Mouse (Mus musculus): ENCODE results near the gene Selplg.

GRCm38 (mm10) chr5:113807712-113808111, 24.7 kb downstream of the Selplg start:
- TF ChIP-seq GATA1 (IDR thresholded peaks at IDR 0.05; ENCODE audit: borderline replicate concordance, low read length), result no peak
- no peak for TF ChIP-seq GATA2 (IDR thresholded peaks at IDR 0.05; ENCODE audit: borderline replicate concordance, low read depth, low read length)
- no peak for TF ChIP-seq TAL1 (conservative IDR thresholded peaks at IDR 0.05; ENCODE audit: low read depth, low read length)

All from G1E (cell line).